Mouse (Mus musculus) kidney, postnatal 14 days (tissue): ENCODE measurements around the gene Rpl18a.

Experiments used
- DNase-seq: peaks from one replicate; pipeline ENCODE4 v3.0.0; 2022; ENCODE audit warnings: mixed read lengths

Rpl18a gene

DNA sequence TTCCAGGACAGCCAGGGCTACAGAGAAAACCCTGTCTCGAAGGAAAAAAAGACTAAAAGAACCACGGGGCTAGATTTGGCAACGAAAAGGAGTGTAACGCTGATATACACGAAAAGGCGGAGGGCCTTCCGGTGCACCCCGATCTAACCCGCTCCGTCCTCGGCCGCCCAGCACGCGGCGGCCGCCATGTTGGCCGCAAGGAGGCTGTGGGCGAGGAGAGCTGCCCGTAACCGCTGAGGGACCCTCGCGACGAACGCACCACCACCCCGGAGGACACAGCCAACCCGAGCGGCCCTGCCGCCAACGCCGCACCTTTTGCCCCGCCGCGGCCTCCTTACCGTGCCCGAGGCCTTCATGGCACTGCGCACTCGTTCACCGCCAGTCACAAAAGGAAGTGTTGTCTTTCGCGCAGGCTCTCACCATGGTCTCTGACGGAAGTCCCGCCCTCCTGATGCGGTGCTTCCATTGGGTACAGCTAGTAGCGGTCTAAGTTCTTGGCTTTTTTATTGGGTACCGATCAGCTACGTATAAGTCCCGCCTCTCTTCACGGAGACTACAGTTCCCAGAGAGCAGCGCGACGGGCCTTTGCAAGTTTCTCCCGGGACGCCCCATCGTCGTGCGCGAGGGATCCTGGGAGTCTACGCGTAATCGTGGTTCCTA, at the start of gene Rpl18a:
TSS of gene Rpl18a (minus strand) at position 392 of the 660 bp plus-strand sequence.
- peak; percentile 98 for DNase-seq

DNA sequence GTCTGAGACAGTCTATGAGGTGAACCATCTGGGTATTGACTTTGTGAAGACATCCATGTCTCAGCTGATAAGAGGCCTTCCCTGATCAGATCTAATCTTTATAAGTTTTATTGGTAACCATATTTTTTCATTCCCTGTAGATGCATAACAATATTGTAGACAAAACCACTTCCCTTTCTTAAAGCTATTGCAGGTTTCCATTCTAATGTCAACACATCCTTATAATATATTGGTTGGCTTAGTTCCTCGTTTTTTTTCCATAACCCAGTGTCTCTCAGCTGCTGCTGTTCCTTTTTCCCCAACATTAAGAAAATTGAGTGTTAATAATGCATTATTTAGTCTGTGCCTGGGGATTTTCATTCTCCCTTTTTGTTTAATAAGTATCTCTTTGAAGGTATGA, 46.0 kb upstream of the Rpl18a start:
- DNase-seq: no peak

DNA sequence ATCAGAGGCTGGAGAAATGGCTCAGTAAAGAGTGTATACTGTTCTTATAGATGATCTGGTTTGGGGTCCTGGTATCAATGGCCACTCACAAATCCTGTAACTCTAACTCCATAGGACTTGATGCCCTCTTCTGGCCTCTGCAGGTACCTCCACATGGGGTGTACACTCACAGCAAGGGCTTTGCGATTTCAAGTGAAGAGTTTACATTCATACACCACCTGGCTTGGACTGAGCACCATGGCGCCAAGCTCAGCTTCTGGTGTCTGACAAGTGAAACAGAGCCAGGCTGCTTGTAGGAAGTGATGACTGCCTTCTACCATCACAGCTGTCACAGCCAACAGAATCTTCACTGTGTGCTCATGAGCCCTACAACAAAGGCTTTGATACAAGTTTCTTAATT, 44.3 kb upstream of the Rpl18a start:
- DNase-seq: no peak

- no peak for DNase-seq
Observed at GRCm38 (mm10) chr8:70937200-70937599, 40.0 kb upstream of the Rpl18a start.

GRCm38 (mm10) chr8:70934786-70935185, 37.6 kb upstream of the Rpl18a start:
- DNase-seq: no peak

GRCm38 (mm10) chr8:70933036-70933435, 35.8 kb upstream of the Rpl18a start:
- no peak for DNase-seq

GRCm38 (mm10) chr8:70931731-70932130, 34.5 kb upstream of the Rpl18a start:
- no peak for DNase-seq

GRCm38 (mm10) chr8:70928778-70929322, 31.6 kb upstream of the Rpl18a start:
- DNase-seq: no peak

DNA sequence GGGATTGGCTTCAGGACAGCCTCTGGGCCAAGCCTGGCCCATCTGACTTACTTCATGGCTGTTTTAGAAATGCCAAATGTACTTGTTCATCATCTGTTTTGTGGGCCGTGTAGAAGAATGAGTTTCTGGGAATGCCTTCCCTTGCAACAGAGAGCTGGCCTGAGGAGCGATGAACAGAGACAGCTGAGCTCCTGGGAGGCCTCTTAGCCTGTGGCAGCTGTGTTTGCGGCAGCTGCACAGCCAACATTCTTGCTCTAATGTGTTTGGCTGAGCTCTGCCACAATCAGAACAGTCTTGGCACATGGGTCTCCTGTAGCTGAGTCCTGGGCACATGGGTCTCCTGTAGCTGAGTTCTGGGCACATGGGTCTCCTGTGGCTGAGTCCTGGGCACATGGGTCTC, 30.9 kb upstream of the Rpl18a start:
- no peak for DNase-seq

GRCm38 (mm10) chr8:70926396-70926795, 29.2 kb upstream of the Rpl18a start:
- no peak for DNase-seq

DNA sequence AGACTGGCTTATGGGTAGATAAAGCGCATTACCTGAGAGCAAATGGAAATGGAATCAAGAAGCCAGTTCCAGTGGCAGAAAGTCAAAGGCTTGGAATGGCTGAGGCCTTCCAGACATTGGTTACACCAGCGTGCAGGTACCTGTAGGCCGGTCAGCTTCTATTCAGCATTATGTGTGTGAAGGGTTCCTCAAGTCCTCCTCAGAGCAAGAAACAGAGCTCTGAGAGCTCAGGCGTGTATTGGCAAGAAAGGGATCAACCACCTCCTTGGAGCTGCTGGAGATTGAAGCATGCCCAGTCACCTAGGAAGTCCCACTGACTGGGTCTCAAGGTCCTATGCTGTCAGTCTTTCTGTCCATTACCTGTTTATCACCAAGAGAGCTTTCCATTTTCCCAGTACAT, 28.5 kb upstream of the Rpl18a start:
- no peak for DNase-seq

- DNase-seq: no peak
Observed at GRCm38 (mm10) chr8:70924151-70924550, 26.9 kb upstream of the Rpl18a start.

DNA sequence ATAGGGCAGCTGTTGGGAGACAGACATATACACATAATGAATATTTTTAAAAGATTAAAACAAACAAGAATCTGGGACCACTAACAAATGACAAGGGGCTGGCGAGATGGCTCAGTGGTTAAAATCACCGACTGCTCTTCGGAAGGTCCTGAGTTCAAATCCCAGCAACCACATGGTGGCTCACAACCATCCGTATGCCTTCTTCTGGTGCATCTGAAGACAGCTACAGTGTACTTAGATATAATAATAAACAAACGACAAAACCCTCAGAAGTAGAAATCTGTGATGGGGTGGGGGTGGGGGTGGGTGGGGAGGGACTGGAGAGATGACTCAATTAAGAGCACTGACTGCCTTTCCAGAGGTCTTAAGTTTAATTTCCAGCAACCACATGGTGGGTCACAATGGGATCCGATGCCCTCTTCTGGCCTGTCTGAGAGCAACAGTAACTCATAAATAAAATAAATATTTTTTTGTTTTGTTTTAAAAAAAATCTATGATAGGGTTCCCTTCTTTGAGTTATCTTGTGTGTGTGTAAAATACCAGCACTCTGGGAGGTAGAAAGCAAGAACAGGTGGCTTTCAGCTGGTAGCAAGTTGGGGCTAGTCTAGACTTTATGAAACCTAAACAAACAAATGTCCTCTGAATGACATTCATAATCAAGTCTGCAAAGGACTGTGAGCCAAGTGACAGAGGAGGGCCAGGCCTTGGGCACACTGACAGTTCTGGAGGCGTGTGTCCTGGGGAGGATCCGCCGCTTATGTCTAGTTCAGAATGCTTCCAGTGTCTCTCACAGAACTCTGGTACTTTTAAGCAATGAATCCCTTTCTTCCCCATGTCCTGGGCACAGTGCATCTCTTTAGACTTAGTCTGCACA, 23.1 kb upstream of the Rpl18a start:
- DNase-seq: no peak

DNA sequence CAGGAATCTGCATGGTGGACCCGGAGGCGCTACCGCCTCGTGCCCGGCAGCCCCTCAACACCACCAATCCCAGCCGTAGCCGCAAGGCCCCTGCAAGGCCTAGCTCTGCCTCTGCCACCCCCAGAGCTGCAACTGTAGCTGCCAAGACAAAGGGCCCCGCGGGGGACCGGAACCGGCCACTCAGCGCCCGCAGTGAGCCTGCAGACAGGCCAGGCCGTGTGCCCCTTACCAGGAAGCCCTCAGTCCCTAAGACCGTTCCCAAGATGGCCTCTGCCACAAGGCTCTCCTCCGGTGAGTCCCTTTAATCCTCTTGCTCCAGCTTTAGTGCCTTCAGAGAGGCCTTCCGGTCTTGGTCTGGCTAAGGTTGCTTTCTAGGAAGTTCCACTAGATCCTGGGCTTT, 17.5 kb upstream of the Rpl18a start:
- no peak for DNase-seq

DNA sequence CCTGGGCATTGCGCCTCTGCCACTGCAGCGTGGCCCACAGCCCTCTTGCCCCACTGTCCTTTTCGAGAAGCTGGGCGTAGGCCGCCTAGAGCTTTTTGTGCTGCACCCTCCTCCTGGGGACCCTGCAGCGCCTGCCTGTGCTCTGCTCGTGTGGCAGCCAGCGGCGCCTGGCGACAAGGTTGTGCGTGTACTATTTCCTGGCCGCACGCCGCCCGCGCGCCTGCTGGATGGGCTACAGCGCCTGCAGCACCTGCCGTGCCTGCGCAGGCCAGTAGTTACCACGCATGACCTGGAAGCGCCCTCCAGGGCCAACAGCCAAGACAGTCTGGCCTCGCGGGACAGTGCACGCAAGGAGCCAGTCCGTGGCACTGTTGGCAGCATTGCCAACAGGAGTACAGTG, 16.3 kb upstream of the Rpl18a start:
- no peak for DNase-seq

- DNase-seq: no peak
Observed at GRCm38 (mm10) chr8:70912955-70913354, 15.7 kb upstream of the Rpl18a start.

GRCm38 (mm10) chr8:70911596-70911995, 14.4 kb upstream of the Rpl18a start:
- peak; percentile 22 for DNase-seq

- no peak for DNase-seq
Observed at GRCm38 (mm10) chr8:70907518-70907917, 10.3 kb upstream of the Rpl18a start.

GRCm38 (mm10) chr8:70905831-70906736, 8.9 kb upstream of the Rpl18a start, which contains the start of gene Map1s:
Gene Map1s (plus strand): TSS chr8:70905932.
- peak; percentile 88 for DNase-seq

GRCm38 (mm10) chr8:70905463-70905830, 8.2 kb upstream of the Rpl18a start:
- no peak for DNase-seq

- DNase-seq: peak; percentile 70
Observed at GRCm38 (mm10) chr8:70904532-70904931, 7.3 kb upstream of the Rpl18a start.

- no peak for DNase-seq
Observed at GRCm38 (mm10) chr8:70903582-70903981, 6.4 kb upstream of the Rpl18a start.

GRCm38 (mm10) chr8:70903112-70903511, 5.9 kb upstream of the Rpl18a start:
- no peak for DNase-seq
